Mouse (Mus musculus) heart, embryonic 15.5 days (tissue): ENCODE measurements at regions not wholly inside any gene's neighbourhood (a gene's known extent, or its start where the extent isn't known, plus 50 kb on each side); places are given as distances from the start of the nearest gene placed in this dataset.
"Not testable (repeated sequence)": the region's sequence is repeated elsewhere in the genome, so short reads cannot be mapped to it uniquely, and the experiment has no call there.

Experiments used
- ATAC-seq: fragments of 200-750 bp; cut with Nextera tagmentation; replicated peaks from 2 replicates; pipeline ENCODE4 v1.8.0; 2017; ENCODE audit warnings: low read depth, moderate TSS enrichment; ENCODE audit not compliant: insufficient number of reproducible peaks, insufficient read depth, low FRiP score
- H3K27ac ChIP-seq: fragments of 300-500 bp; sonication (generic); 2 replicates; pipeline ENCODE4 v1.5.1; 2015; ENCODE audit warnings: mild to moderate bottlenecking, inconsistent platforms
- H3K27me3 ChIP-seq: fragments of 300-500 bp; sonication (generic); 2 replicates; pipeline ENCODE4 v1.6.1; 2015; ENCODE audit warnings: inconsistent platforms
- H3K36me3 ChIP-seq: fragments of 300-500 bp; sonication (generic); 2 replicates; pipeline ENCODE4 v1.6.1; 2015; ENCODE audit warnings: mild to moderate bottlenecking, inconsistent platforms
- H3K4me1 ChIP-seq: fragments of 300-500 bp; sonication (generic); replicated peaks from 2 replicates; pipeline ENCODE4 v1.6.1; 2015; ENCODE audit warnings: inconsistent platforms
- H3K4me2 ChIP-seq: fragments of 300-500 bp; sonication (generic); 2 replicates; pipeline ENCODE4 v1.6.1; 2015; ENCODE audit warnings: inconsistent platforms, mild to moderate bottlenecking, moderate library complexity
- H3K4me3 ChIP-seq: fragments of 300-500 bp; sonication (generic); 2 replicates; pipeline ENCODE4 v1.5.1; 2015; ENCODE audit warnings: mild to moderate bottlenecking, inconsistent platforms
- H3K9ac ChIP-seq: fragments of 300-500 bp; sonication (generic); 2 replicates; pipeline ENCODE4 v1.6.1; 2015; ENCODE audit warnings: mild to moderate bottlenecking, inconsistent platforms
- H3K9me3 ChIP-seq: fragments of 300-500 bp; sonication (generic); replicated peaks from 2 replicates; pipeline ENCODE4 v1.6.1; 2016; ENCODE audit warnings: inconsistent platforms
- WGBS: fragments of 180-500 bp; shearing (Covaris S2); methylation state at CpG from one replicate; pipeline ENCODE4 v1.1.7; 2015; ENCODE audit warnings: mixed read lengths; 5-methylcytosine and 5-hydroxymethylcytosine counted together

DNA sequence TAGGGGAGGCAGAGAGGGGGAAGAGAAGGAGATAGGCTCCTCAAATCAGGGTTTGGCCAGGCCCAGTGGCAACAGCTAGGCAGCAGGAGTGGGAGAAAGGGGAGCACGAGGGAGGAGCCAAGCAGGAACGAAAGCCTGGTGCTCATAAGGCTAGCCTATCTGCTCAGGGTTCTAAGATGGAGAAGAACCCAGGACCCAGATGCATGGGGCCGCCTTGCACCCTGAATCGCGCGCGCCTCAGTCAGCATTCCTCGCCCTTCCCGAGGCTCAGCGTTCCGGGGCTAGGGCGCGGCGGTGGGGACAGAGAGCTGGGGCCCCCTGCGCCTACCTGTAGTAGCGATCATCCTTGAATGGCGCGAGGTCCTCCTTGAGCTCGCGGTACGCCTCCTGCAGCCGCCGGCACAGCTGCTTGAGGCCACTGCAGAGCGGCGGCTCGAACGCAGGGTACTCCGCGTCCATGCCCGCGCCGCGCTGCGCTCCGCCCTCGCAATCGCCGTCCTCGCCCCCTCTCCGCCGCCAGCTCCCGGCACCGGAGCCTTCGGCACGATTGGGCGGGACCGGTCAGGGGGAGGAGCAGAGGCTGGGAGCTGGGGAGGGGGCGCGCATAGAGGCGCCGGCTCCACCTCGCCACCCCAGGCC, 60.1 kb downstream of the Dynlt1b start:
- Histone ChIP-seq H3K4me3 (0 out of 2 replicates have a peak overlapping the region, but pooled peaks have one; percentile 2), H3K4me2 (peak overlapping the region; percentile 22; the same call in 1 of the 2 replicates), H3K27me3 (peaks cover 18% of the 10 kb centered on the region)
- WGBS = 1% methylated on average over 23 of the region's 52 CpGs
- not testable (repeated sequence) for H3K9me3 ChIP-seq, H3K27ac ChIP-seq, ATAC-seq, H3K9ac ChIP-seq, H3K4me1 ChIP-seq, H3K36me3 ChIP-seq

- H3K9me3 ChIP-seq, ATAC-seq, H3K9ac ChIP-seq, H3K36me3 ChIP-seq, H3K4me3 ChIP-seq, H3K4me1 ChIP-seq, H3K27ac ChIP-seq, H3K4me2 ChIP-seq: not testable (repeated sequence)
- WGBS = no CpG with 5 or more reads among the region's 15 CpGs
- peaks cover 18% of the 10 kb centered on the region for H3K27me3 ChIP-seq
Measured at GRCm38 (mm10) chr17:6490565-6490935, 60.6 kb downstream of the Dynlt1b start.

GRCm38 (mm10) chr17:6492501-6492900, 62.6 kb downstream of the Dynlt1b start:
- Histone ChIP-seq H3K27me3 (peaks cover 18% of the 10 kb centered on the region), H3K4me3 (peak overlapping the region; percentile 27; the same call in 1 of the 2 replicates)
- not testable (repeated sequence) for H3K27ac ChIP-seq

GRCm38 (mm10) chr17:6492950-6493349, 63.0 kb downstream of the Dynlt1b start:
- WGBS = 28% methylated on average over 22 of the region's 23 CpGs
- Histone ChIP-seq H3K4me2 (peak overlapping the region; percentile 51), H3K4me3 (peak overlapping the region; percentile 23; the same call in 1 of the 2 replicates), H3K27me3 (peaks cover 18% of the 10 kb centered on the region)
- not testable (repeated sequence) for H3K9ac ChIP-seq, H3K4me1 ChIP-seq, H3K27ac ChIP-seq, H3K36me3 ChIP-seq, H3K9me3 ChIP-seq, ATAC-seq

More at GRCm38 (mm10) chr17:6492501-6492900, 62.6 kb downstream of the Dynlt1b start:
- not testable (repeated sequence) for H3K4me1 ChIP-seq, H3K9me3 ChIP-seq, H3K36me3 ChIP-seq, H3K9ac ChIP-seq, ATAC-seq
- 24% methylated on average over 19 of the region's 19 CpGs for WGBS
- H3K4me2 ChIP-seq = peak overlapping the region; percentile 51

DNA sequence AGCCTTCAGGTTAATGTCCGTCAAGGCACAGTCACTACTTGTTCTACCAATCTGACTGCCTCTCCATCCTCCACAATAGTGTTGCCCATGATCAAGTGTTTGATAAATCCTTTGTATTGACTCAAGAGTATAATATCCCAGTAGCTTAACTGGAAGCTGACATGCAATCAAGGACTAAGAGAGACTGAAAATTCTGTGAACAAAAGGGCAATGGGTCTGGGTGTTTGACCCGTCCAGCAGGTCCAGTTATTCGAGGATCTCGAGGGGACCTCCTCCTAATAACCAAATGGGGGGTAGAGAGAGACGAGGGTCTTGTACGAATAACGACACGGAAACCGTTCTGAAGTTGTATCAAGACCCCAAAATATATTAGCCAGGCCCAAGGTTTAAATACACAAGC, 66.6 kb downstream of the Dynlt1b start:
- ATAC-seq, H3K36me3 ChIP-seq, H3K4me1 ChIP-seq, H3K9ac ChIP-seq, H3K9me3 ChIP-seq, H3K4me3 ChIP-seq, H3K4me2 ChIP-seq, H3K27me3 ChIP-seq, H3K27ac ChIP-seq: not testable (repeated sequence)
- WGBS = 85% methylated on average over 9 of the region's 9 CpGs

DNA sequence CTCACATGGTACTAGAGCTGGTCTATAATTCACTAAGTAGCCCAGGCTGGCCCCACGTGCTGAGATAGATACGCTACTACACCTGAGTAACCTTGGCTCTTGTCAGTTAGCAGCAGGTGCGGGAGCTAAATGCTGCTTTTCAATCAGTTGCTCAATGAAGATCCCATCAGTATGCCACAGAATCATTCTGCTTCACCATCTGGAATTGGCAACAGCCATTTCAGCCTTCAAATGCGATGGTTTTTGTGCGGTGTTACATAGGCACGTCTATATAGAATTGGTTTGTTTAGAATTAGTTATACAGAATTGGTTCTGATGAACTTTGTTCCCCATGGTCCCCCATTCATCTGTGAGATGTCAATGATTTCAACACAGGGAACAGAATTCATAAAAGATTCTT, 72.8 kb downstream of the Dynlt1b start:
- not testable (repeated sequence) for H3K4me3 ChIP-seq, H3K4me1 ChIP-seq, H3K9me3 ChIP-seq, H3K27me3 ChIP-seq, H3K9ac ChIP-seq, H3K4me2 ChIP-seq, ATAC-seq, H3K27ac ChIP-seq, H3K36me3 ChIP-seq
- WGBS = 88% methylated on average over 4 of the region's 6 CpGs

GRCm38 (mm10) chr17:6505896-6506295, 76.0 kb downstream of the Dynlt1b start:
- not testable (repeated sequence) for H3K27me3 ChIP-seq, H3K9me3 ChIP-seq, H3K36me3 ChIP-seq, H3K4me2 ChIP-seq, H3K27ac ChIP-seq, ATAC-seq, H3K4me3 ChIP-seq, H3K9ac ChIP-seq, H3K4me1 ChIP-seq
- WGBS = 72% methylated on average over 6 of the region's 6 CpGs

DNA sequence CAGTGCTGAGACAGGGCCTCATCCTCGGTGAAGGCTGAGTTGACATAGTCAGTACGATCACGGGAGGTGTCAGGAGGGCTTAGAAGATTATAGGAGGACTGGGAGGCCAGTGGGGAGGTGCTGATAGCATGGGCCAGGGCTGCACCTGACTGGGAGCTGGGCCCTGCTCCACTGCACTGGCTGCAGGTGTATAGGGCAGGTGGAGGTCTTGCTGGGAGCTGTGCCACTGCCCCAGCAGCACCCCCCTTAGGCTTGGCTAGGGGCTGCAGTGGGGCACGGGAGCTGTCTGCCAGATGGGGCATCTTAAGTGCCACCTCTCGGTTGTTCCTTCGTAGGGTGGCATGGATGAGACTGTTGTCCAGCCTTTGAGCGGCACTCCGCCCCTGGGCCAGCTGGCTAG, 85.2 kb downstream of the Dynlt1b start:
- not testable (repeated sequence) for H3K27me3 ChIP-seq, H3K27ac ChIP-seq, H3K4me2 ChIP-seq, ATAC-seq, H3K36me3 ChIP-seq, H3K9me3 ChIP-seq, H3K9ac ChIP-seq, H3K4me1 ChIP-seq, H3K4me3 ChIP-seq
- WGBS = 83% methylated on average over 5 of the region's 8 CpGs

- H3K9ac ChIP-seq, H3K9me3 ChIP-seq, H3K36me3 ChIP-seq, H3K4me1 ChIP-seq, ATAC-seq, H3K27ac ChIP-seq, H3K4me2 ChIP-seq, H3K4me3 ChIP-seq, H3K27me3 ChIP-seq: not testable (repeated sequence)
- 69% methylated on average over 6 of the region's 6 CpGs for WGBS
Measured at GRCm38 (mm10) chr17:6519107-6519506, 82.4 kb upstream of the Dynlt1c start.

DNA sequence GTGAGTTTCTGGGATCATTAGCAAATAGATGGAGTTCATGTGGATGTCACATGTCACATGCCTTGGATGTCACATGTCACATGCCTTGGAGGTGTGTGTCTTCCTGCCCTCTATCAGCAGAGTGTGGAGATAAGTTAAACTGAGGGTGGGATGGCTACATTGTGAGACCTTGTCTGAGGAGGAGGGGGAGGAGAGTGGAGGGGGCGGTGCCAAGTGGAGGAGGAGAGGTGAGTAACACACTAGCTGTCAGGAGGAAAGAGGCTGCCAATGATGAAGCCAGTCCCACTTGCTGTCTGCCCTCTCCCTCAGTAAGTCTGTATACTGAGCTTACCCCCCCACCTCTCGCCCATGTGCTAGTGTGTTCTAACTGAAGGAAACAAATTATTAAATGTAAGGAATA, 81.5 kb upstream of the Dynlt1c start:
- not testable (repeated sequence) for H3K27ac ChIP-seq, H3K36me3 ChIP-seq, H3K4me2 ChIP-seq, H3K9me3 ChIP-seq, H3K4me1 ChIP-seq, H3K9ac ChIP-seq, ATAC-seq, H3K4me3 ChIP-seq, H3K27me3 ChIP-seq
- 72% methylated on average over 2 of the region's 2 CpGs for WGBS

GRCm38 (mm10) chr17:6520751-6521150, 80.7 kb upstream of the Dynlt1c start:
- 66% methylated on average over 4 of the region's 4 CpGs for WGBS
- not testable (repeated sequence) for H3K9ac ChIP-seq, H3K9me3 ChIP-seq, H3K27me3 ChIP-seq, ATAC-seq, H3K36me3 ChIP-seq, H3K4me2 ChIP-seq, H3K4me3 ChIP-seq, H3K4me1 ChIP-seq, H3K27ac ChIP-seq

- not testable (repeated sequence) for H3K36me3 ChIP-seq, H3K9me3 ChIP-seq, H3K9ac ChIP-seq, H3K4me2 ChIP-seq, ATAC-seq, H3K27me3 ChIP-seq, H3K27ac ChIP-seq, H3K4me1 ChIP-seq, H3K4me3 ChIP-seq
- 74% methylated on average over 6 of the region's 9 CpGs for WGBS
Measured at GRCm38 (mm10) chr17:6522185-6522584, 79.3 kb upstream of the Dynlt1c start.
